Mouse (Mus musculus): ENCODE results near the gene Otop2.

Otop2 gene

GRCm38 (mm10) chr11:115297214-115297826, 9.6 kb upstream of the Otop2 start, which contains the start of gene Fads6:
TSS of gene Fads6 (minus strand) at chr11:115297663.
- no peak for DNase-seq (ENCODE audit: low read depth)

- DNase-seq (ENCODE audit: low read depth): no peak
Observed at GRCm38 (mm10) chr11:115298160-115298559, 8.8 kb upstream of the Otop2 start.

GRCm38 (mm10) chr11:115300745-115301144, 6.2 kb upstream of the Otop2 start:
- no peak for DNase-seq (ENCODE audit: low read depth)

GRCm38 (mm10) chr11:115301351-115301750, 5.6 kb upstream of the Otop2 start:
- DNase-seq (ENCODE audit: low read depth): peak; percentile 78

DNA sequence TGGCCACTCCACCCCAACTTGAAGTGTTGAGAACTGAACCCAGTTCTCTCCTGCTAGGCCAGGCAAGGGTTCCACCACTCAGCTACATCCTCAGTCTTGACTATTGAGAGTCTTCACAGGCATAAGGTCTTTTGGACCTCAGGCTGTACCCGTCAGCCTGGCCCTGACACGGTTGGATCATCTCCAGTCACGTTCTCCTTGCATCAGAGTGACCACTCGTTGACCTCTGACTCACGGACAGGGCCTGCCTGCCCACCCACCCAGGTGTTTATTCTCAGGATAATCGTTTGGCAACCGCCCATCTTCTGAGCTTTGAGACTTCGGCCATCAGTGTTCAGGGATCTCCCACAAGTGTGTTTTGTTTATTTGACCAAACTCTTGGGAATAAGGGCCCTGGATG, 3.8 kb upstream of the Otop2 start:
- peak; percentile 36 for DNase-seq (ENCODE audit: low read depth)

DNA sequence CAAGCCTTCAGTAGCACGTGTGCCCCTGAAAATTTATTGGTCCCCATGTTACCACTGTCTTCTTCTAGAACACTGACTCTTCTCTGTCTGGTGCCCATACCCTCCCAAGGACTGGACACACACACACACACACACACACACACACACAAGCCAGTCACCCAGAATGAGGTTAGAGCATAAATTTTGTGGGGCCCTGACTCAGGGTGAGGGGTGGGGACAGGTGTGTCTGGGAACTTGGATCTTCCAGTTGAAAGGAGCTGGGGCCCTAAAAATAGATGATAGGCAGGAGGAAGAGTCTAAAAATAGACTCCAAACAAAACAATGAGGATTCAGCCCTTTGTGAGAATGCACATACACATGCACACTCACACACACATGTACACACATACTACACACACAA, 1.8 kb downstream of the Otop2 start:
- DNase-seq (ENCODE audit: low read depth): no peak

DNA sequence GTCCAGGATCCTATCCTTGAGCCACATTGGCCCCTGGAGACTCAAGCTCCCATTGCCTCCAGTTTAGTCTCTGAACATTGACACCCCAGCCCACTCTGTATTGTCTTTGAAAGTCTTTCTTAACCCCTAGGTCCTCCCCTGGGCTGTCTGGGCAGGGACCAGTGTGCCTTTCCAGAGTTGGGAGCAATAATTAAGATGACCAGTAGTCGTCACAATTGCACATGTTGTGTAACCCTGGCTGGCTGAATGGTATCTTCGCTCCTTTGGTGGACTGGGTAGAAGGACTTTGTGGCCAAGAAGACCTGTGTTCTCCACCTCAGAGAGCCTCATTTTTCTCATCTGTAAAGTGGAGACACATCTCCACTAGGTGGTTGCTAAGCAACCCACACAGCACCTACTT, 7.3 kb downstream of the Otop2 start:
- DNase-seq (ENCODE audit: low read depth): peak; percentile 20

DNA sequence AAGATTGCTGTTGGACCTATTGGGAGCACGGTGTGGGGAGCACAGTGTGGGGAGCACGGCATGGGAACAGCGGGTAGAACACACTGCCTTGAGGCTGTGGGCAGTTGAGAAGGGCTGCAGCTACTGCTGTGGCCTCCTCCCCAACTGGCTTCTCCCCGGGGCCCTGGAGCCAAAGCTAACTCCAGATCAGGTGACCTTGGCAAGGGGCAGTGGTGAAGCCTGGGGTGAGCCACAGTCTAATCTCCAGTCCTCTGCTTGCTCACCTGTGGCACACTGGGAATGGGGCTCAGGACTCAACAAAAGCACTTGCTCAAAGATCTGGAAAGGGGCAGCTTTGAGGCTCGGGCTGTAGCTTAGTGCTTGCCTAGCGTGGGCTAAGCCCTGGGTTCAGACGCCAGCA, 10.2 kb downstream of the Otop2 start:
- DNase-seq (ENCODE audit: low read depth): no peak

GRCm38 (mm10) chr11:115318245-115319027, 11.5 kb downstream of the Otop2 start:
- DNase-seq (ENCODE audit: low read depth): no peak

- DNase-seq (ENCODE audit: low read depth): no peak
Observed at GRCm38 (mm10) chr11:115319704-115320383, 12.9 kb downstream of the Otop2 start.

DNA sequence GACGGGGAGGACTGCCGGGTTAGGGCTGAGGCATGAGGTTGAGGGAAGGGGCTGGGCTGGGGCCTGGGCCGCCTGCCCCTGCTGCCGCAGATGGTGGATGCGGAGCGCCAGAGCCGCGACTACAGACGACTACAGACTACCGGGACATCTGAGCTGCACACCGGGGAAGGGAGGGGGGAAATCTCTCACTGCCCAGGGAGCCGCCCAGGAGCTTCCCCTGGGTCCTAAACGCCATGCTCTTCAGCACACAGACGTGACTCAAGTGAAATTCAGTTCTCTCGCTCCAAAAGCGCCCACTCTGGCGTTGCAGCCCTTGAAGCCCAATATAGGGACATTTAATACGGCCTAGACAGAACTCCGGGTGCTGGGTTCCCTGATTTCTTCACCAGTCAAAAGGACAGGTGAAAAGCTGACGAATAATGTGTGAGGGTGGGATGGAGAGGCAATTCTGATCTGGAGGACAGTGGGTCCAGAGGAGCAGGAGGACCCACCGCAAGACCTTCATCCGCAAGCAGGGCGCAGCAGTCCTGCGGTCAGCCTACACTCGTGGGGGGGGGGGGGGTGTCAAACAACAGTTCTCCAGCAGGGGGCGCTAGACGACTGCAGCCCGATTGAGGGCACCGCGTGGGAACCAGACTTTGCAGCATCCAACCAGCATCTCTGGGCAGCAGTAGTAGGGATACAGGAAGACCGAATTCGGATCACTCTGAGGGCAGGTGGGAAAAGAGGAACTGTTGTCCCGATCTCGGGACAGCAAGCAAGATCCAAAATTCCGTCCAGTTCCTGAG, 15.1 kb downstream of the Otop2 start, which contains the start of gene Ush1g:
Gene Ush1g (minus strand): TSS at position 136 of the 788 bp plus-strand sequence.
- peak; percentile 81 for DNase-seq (ENCODE audit: low read depth)

DNA sequence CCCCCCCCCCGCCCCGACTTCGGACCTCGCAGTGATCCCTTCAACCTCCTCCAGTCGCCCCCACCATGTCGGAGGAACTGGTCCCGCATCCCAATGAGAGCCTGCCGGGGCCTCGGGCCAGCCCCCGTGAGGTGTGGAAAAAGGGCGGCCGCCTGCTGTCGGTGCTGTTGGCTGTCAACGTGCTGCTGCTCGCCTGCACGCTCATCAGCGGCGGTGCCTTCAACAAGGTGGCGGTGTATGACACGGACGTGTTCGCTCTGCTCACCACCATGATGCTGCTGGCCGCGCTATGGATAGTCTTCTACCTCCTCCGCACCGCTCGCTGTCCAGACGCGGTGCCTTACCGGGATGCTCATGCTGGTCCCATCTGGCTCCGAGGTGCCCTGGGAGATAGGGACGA, 16.4 kb downstream of the Otop2 start:
- no peak for DNase-seq (ENCODE audit: low read depth)

GRCm38 (mm10) chr11:115326730-115327129, 19.8 kb downstream of the Otop2 start:
- DNase-seq (ENCODE audit: low read depth): no peak

DNA sequence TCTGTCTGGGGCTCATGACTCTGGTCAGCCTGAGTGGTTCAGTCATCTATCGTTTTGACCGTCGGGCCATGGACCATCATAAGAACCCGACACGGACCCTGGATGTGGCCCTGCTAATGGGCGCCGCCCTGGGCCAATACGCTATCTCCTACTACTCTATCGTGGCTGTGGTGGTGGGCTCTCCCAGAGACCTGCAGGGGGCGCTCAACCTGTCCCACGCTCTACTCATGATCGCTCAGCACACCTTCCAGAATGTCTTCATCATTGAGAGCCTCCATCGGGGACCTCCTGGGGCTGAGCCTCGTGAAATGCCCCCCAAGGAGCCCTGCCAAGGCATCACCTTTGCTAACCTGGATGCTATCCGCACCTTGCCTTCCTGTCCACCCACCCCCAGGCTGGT, 22.4 kb downstream of the Otop2 start:
- DNase-seq (ENCODE audit: low read depth): no peak

- DNase-seq (ENCODE audit: low read depth): no peak
Observed at GRCm38 (mm10) chr11:115334531-115334930, 27.6 kb downstream of the Otop2 start, which contains the start of gene Otop3. TSS of gene Otop3 (plus strand) at chr11:115334731.

- DNase-seq (ENCODE audit: low read depth): no peak
Observed at GRCm38 (mm10) chr11:115335223-115335622, 28.3 kb downstream of the Otop2 start.

DNA sequence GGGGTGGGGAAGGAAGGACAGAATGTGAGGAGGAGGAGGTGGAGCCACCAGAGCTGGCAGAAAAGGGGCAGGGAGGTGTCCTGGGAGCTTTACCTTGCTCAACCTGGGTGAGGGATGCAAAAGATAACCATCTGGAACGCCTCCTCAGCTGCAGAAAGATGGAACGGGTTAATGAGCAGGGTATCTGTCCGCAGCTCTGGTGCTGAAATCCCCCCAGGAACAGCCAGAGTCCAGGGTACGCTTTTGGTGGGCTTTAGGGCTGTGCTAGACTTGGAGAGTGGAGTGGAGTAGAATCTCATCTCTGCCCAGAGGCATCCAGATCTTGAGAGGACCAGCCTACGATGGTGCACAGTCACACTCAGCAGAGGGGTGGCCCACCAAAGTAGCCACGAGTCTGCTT, 29.2 kb downstream of the Otop2 start:
- DNase-seq (ENCODE audit: low read depth): no peak

DNA sequence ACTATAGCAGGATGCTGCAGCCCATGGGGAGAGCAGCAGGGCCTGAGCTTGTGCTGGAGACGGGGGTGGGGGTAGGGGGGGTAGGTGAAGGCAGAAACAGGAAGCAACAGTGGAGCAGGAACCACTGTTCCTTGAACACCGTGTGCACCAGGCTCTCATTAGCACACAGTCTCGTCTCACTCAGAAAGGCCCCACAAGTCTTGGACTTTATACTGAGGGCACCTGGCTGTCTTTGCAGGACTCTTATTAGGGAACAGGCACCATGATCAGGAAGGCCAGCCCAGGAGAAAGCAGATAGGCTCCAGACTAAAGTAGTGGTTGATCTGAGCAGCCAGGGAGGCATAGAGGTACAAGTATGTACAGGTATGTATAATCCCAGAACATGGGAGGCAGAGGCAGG, 30.4 kb downstream of the Otop2 start:
- DNase-seq (ENCODE audit: low read depth): no peak

GRCm38 (mm10) chr11:115337826-115338225, 30.9 kb downstream of the Otop2 start:
- DNase-seq (ENCODE audit: low read depth): no peak

DNA sequence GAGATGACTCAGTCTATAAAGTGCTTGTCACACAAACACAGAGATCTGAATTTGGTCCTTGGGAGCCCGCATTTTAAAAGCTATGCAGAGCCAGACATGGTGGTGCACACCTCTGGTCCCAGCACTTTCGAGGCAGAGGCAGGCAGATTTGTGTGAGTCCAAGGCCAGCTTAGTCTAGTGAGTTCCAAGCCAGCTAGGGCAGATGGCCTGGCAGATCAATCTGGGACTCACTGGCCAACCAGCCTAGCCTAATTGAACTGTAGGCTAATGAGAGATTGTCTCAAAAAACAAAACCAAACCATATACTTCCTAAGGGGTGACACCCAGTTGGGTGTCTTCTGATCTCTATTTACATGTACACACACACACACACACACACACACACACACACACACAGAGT, 34.3 kb downstream of the Otop2 start:
- DNase-seq (ENCODE audit: low read depth): no peak

DNA sequence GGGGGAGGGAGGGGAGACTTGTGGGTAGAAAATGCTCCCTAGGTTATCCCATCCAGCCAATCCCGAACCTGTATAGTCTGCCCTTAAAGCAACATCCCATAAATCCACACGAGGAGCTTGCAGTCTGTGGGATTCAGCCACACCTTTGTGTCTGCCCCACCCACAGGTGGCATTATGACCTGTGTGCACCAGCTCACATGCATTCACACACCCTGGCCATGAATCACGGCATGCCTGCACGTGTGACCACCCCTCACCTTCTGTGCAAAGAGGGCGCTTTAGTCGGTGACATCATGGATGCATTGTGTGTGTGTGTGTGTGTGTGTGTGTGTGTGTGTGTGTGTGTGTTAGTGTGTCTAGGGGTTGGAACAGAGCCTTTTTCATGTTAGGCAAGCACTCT, 34.9 kb downstream of the Otop2 start:
- DNase-seq (ENCODE audit: low read depth): no peak

GRCm38 (mm10) chr11:115344967-115345366, 38.0 kb downstream of the Otop2 start:
- DNase-seq (ENCODE audit: low read depth): no peak

All from NIH3T3 (cell line).